Mouse (Mus musculus): ENCODE results near the gene Gtf2b. TPM values are rescaled to one million over a fixed set of nuclear protein-coding genes. Genes with fewer than 3 reads are reported as not detected.

Gene Gtf2b
- total RNA-seq (2014; fragmentation: Nextera tagmentation): 64.3 and 67.3 TPM in 2 replicates
- 156 and 159 TPM in 2 replicates for total RNA-seq (2017)
- 2.5 and 3.4 TPM in 2 replicates for polyA plus RNA-seq (2012)

DNA sequence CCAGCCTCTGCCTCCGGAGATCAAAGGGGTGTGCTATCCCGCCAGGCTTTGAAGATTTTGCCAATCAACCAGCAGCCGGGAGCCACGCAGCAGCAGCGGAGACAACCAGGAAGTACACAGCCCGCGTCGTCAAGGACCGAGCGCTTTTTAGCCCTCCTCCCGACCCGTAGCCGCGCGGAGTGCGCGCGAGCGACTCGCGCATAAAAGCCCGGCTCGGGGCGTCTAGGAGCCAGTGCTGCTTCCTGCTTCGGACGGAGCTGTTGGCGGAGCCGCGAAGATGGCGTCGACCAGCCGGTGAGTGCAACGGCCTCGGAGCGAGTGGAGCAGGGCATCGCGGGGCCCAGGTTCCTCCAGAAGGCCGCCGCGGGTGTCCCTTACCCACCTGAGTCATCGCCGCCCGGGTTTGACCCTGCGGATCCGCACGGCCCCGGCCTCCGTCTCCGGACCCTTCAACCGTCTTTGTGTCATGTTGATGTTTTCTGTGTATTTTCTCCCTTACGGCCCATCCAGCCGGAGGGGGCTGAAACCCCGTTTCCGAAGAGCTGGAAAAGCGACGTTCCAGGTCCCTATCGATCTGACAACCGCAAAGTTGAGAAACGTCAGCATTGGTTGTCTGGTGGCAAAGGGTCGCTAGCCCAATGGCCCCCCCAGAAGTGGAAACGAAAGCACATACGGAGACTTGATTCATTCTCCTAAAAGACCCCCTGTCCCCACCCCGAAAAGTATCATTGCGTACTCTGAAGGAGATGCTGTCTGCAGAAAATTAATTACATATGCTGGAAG lies at the start of gene Gtf2b:
Gtf2b (plus strand) TSS at position 51 of the 783 bp plus-strand sequence.
- TF ChIP-seq GATA1 (IDR thresholded peaks at IDR 0.05; ENCODE audit: borderline replicate concordance, low read length) (no peak), POLR2AphosphoS5 (IDR thresholded peaks at IDR 0.05; ENCODE audit: insufficient replicate concordance, low read depth, low read length) (peak; percentile 97)
- DNase-seq (ENCODE audit: low spot score) (peak; percentile 89), ATAC-seq (ENCODE audit: extremely low read depth, insufficient number of reproducible peaks, low FRiP score, poor library complexity, severe bottlenecking) (peak; percentile 82)
- peaks cover 7% of the 10 kb centered on the region for H3K36me3 ChIP-seq (replicated peaks)
- H3K9me3 ChIP-seq (replicated peaks): no peaks in the 10 kb centered on the region
- H3K4me1 ChIP-seq (ENCODE audit: insufficient read depth, low read depth, low read length): peaks cover 56% of the 10 kb centered on the region
- peak within 1 kb of the TSS; percentile 89 for H3K4me3 ChIP-seq (ENCODE audit: low read depth, low read length)
- no peaks in the 10 kb centered on the region for H3K27me3 ChIP-seq (ENCODE audit: insufficient read depth, low read length)

DNA sequence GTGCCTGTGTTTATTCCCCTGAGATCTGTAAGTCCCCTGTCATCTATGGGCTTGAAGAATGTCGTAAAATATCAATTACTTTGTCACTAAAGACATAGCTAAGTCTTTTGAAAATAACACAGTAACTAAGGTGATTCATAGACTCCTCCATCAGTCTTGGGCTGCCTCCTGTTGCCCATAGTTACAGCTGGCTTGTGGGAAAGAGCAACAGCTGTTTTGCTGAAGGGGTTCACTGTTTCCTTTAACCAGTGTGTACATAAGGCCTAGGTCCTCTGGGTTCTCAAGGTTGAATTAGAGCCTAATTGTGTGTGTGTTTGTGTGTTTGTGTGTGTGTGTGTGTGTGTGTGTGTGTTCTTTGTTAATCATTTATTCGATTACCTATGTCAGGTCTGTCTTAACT lies 39.4 kb upstream of the Gtf2b start:
- Histone ChIP-seq H3K36me3 (replicated peaks) (no peaks in the 10 kb centered on the region), H3K4me1 (ENCODE audit: insufficient read depth, low read depth, low read length) (no peaks in the 10 kb centered on the region), H3K4me3 (ENCODE audit: low read depth, low read length) (no peak overlapping the region), H3K27me3 (ENCODE audit: insufficient read depth, low read length) (peaks cover 8% of the 10 kb centered on the region; the same call in 1 of the 2 replicates), H3K9me3 (replicated peaks) (no peaks in the 10 kb centered on the region)
- DNase-seq (ENCODE audit: low spot score) (no peak), ATAC-seq (ENCODE audit: extremely low read depth, insufficient number of reproducible peaks, low FRiP score, poor library complexity, severe bottlenecking) (no peak)
- TF ChIP-seq GATA2 (IDR thresholded peaks at IDR 0.05; ENCODE audit: borderline replicate concordance, low read depth, low read length): no peak
- no peak for TF ChIP-seq POLR2AphosphoS5 (IDR thresholded peaks at IDR 0.05; ENCODE audit: insufficient replicate concordance, low read depth, low read length)
- TF ChIP-seq CTCF (IDR thresholded peaks at IDR 0.05; ENCODE audit: low read depth, low read length): no peak
- no peak for TF ChIP-seq GATA1 (IDR thresholded peaks at IDR 0.05; ENCODE audit: borderline replicate concordance, low read length)
- TF ChIP-seq TAL1 (conservative IDR thresholded peaks at IDR 0.05; ENCODE audit: low read depth, low read length): no peak

DNA sequence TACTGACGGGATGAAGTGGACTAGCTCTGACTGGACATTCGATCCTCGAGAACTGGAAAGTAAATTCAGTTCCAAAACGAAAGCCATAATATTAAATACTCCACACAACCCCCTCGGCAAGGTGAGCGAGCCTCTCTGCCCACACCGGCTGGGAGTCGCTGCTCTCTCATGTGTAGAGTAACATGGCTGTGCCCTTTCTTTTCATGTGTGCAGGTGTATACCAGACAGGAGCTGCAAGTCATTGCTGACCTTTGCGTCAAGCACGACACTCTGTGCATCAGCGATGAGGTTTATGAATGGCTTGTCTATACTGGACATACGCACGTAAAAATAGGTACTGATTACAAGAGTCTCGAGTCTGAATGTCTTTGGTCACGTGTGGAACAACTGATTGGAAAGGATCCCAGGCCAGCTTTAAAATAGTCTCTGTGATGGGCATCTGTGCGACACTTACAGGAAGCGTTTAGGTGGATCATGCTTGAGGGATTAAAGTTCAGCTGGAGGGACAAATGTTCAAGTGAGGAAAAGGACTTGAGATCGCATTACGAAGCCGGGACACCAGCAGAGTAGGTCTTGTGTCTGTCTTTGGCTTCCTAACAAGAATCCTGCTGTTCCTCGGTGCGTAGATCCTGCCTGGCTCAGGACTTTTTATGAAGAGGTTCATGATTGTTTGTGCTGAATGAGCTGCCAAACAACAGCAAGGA lies 38.7 kb upstream of the Gtf2b start:
- Histone ChIP-seq H3K36me3 (replicated peaks) (no peaks in the 10 kb centered on the region), H3K9me3 (replicated peaks) (no peaks in the 10 kb centered on the region), H3K4me3 (ENCODE audit: low read depth, low read length) (no peak overlapping the region), H3K27me3 (ENCODE audit: insufficient read depth, low read length) (peaks cover 8% of the 10 kb centered on the region; the same call in 1 of the 2 replicates), H3K4me1 (ENCODE audit: insufficient read depth, low read depth, low read length) (no peaks in the 10 kb centered on the region)
- no peak for TF ChIP-seq GATA2 (IDR thresholded peaks at IDR 0.05; ENCODE audit: borderline replicate concordance, low read depth, low read length)
- no peak for TF ChIP-seq GATA1 (IDR thresholded peaks at IDR 0.05; ENCODE audit: borderline replicate concordance, low read length)
- no peak for TF ChIP-seq TAL1 (conservative IDR thresholded peaks at IDR 0.05; ENCODE audit: low read depth, low read length)
- TF ChIP-seq POLR2AphosphoS5 (IDR thresholded peaks at IDR 0.05; ENCODE audit: insufficient replicate concordance, low read depth, low read length): no peak
- TF ChIP-seq CTCF (IDR thresholded peaks at IDR 0.05; ENCODE audit: low read depth, low read length): no peak
- ATAC-seq (ENCODE audit: extremely low read depth, insufficient number of reproducible peaks, low FRiP score, poor library complexity, severe bottlenecking): no peak
- DNase-seq (ENCODE audit: low spot score): no peak

DNA sequence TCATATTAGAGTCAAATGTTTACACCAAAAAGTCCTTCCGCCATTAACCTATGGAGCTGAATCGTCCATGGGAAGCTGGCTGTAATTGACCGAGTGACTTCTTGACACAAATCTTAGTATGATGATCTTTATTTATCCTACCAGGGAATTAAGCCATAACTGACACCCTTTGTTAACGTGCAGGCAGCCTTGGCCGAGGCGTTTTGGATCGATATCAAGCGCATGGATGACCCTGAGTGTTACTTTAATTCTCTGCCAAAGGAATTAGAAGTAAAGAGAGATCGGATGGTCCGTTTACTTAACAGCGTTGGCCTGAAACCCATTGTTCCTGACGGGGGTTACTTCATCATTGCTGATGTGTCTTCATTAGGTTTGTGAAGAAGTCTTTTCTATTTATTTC lies 30.6 kb upstream of the Gtf2b start:
- DNase-seq (ENCODE audit: low spot score) (no peak), ATAC-seq (ENCODE audit: extremely low read depth, insufficient number of reproducible peaks, low FRiP score, poor library complexity, severe bottlenecking) (no peak)
- Histone ChIP-seq H3K36me3 (replicated peaks) (no peaks in the 10 kb centered on the region), H3K9me3 (replicated peaks) (no peaks in the 10 kb centered on the region), H3K4me1 (ENCODE audit: insufficient read depth, low read depth, low read length) (no peaks in the 10 kb centered on the region), H3K27me3 (ENCODE audit: insufficient read depth, low read length) (peaks cover 7% of the 10 kb centered on the region), H3K4me3 (ENCODE audit: low read depth, low read length) (no peak overlapping the region)
- TF ChIP-seq GATA1 (IDR thresholded peaks at IDR 0.05; ENCODE audit: borderline replicate concordance, low read length) (no peak), TAL1 (conservative IDR thresholded peaks at IDR 0.05; ENCODE audit: low read depth, low read length) (no peak), POLR2AphosphoS5 (IDR thresholded peaks at IDR 0.05; ENCODE audit: insufficient replicate concordance, low read depth, low read length) (no peak), GATA2 (IDR thresholded peaks at IDR 0.05; ENCODE audit: borderline replicate concordance, low read depth, low read length) (no peak), CTCF (IDR thresholded peaks at IDR 0.05; ENCODE audit: low read depth, low read length) (no peak)

DNA sequence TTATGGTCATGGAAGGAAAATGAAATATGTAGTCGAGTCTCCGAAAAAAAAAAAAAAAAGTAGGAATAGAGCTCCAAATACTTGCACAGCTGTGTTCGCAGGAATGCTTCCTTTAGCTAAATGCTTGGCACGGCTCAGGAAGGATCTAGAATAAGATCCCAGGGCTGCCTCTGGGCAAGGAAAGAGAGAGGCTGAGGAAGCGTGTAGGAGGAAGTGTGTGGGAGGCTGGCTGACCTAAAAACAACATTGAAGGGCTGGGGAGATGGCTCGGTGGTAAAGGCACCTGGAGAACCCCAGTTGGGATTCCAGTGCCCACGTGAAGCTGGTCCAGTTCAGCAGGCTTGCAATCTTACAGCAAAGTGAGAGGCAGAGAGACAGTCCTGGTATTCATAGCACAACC lies 23.9 kb upstream of the Gtf2b start:
- Histone ChIP-seq H3K4me3 (ENCODE audit: low read depth, low read length) (no peak overlapping the region), H3K36me3 (replicated peaks) (no peaks in the 10 kb centered on the region), H3K27me3 (ENCODE audit: insufficient read depth, low read length) (peaks cover 34% of the 10 kb centered on the region), H3K9me3 (replicated peaks) (no peaks in the 10 kb centered on the region), H3K4me1 (ENCODE audit: insufficient read depth, low read depth, low read length) (peaks cover 16% of the 10 kb centered on the region)
- no peak for TF ChIP-seq POLR2AphosphoS5 (IDR thresholded peaks at IDR 0.05; ENCODE audit: insufficient replicate concordance, low read depth, low read length)
- no peak for TF ChIP-seq CTCF (IDR thresholded peaks at IDR 0.05; ENCODE audit: low read depth, low read length)
- no peak for TF ChIP-seq TAL1 (conservative IDR thresholded peaks at IDR 0.05; ENCODE audit: low read depth, low read length)
- no peak for TF ChIP-seq GATA1 (IDR thresholded peaks at IDR 0.05; ENCODE audit: borderline replicate concordance, low read length)
- no peak for TF ChIP-seq GATA2 (IDR thresholded peaks at IDR 0.05; ENCODE audit: borderline replicate concordance, low read depth, low read length)
- no peak for DNase-seq (ENCODE audit: low spot score)
- no peak for ATAC-seq (ENCODE audit: extremely low read depth, insufficient number of reproducible peaks, low FRiP score, poor library complexity, severe bottlenecking)

Measured in G1E (cell line).